Mouse (Mus musculus) naive thymus-derived CD4-positive, alpha-beta T cell, adult 2 months (primary cell): ENCODE measurements around the gene Orc6.

Experiments used
- DNase-seq: peaks from one replicate; pipeline ENCODE4 v3.0.0-alpha.2; 2011; ENCODE audit warnings: low read depth

Orc6 gene

DNA sequence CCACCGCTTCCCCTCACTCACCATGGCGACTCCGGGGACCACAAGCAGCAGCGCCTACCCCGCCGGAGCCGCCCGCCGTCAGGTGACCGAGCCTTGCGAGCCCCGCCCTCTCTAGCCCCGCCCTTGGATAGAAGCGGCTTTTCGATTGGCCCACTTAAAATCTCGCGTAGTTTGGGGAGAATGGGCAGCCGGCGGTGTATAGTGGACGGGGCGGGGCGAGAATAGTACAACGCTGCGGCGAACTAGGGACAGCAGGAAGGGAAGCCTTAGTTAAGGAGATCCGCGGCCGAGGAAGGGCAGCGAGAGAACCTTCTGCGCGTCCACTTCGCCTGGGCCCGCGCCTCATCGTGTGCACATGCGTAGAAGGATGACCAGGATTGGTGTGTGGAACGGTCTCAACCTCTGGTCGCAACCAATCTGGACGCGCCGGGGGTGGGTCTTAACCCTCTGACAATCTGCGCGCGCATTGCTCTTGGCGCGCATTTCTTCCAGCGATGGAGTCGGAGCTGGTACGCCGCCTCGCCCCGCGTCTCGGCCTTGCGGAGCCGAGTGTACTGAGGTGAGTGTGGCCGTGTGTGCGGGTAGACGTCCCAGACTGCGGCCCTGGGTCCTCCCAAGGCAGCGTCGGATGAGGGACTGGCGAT is at the start of gene Orc6, which contains the start of gene Vps35:
Gene Orc6, plus strand, starts transcription at position 199 of the 644 bp plus-strand sequence.
Gene Vps35, minus strand, starts transcription at position 369 of the 644 bp plus-strand sequence.
- DNase-seq = peak; percentile 98

DNA sequence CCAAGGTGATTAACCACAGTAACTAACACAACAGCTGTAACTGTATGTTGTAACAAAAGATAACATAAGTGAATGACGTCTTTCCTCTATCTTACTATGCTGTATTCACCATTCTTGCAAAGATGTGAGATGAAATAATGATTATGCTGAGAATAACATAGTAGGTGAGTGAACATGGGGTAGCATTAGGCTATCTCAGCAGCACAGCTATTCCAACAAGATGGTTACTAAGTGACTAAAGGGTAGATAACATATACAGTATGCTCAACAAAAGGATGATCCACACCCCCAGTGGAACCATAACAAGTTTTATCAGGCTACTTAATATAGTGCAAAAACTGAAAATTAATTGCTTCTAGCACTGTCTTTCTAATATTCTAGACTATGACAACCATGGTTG is 12.6 kb upstream of the Orc6 start:
- no peak for DNase-seq

DNA sequence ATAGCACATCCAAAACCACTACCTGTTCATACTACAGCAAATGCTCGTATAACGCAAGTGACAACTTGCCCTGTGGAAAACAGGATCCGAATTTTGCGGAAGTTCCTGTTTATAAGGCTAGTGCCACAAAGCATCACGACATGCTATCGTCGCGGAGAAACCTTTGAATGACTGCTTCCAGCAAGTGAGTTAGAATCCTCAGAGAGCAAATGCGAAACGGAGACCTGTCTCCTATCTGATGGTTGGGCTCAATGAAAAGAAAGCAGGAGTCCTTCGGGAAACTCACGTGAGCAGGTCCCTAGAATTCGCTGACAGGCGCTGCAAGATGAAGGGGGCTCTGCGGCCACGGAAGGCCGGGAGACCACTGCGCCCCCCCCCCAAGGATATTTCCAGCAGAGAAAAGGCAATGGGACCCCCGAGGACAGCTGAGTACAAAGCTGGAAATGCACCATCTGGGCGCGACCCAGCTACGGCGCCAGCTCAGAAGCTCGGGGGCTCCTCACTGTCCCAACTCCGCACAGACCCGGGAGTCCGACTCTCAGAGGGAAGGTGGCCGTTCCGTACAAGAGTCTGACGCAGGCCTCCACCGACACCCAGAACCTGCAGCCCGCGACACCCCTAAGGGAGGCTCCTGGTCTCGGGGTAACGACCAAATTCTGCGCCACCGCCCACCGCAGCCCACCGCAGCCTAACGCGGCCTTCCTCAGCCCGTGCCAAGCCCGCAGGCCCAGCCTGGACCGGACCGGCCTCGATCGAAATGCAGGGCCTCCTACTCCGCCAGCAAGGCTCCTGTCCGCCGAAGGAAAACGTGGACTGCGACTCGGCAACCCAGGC is 615 bp upstream of the Orc6 start:
- DNase-seq = peak; percentile 46

DNA sequence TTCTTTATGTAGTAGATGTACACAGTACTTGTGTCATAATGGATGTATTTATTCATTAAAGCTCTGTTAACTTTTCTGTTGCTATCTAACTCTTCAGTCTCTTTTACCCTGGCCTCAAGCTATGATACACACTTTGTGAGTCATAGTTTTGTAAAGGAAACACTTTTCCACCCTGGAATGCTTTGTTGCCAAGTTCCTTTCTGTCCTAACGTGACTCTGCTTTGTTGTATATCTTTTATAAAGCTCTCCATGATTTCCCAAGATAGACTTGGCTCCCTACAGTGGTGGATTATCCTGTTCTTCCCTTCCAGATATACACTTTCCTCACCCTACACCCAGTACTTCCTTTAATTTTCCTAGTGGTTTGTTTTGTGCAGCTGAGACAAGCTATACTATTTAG is 2.5 kb downstream of the Orc6 start:
- no peak for DNase-seq

DNA sequence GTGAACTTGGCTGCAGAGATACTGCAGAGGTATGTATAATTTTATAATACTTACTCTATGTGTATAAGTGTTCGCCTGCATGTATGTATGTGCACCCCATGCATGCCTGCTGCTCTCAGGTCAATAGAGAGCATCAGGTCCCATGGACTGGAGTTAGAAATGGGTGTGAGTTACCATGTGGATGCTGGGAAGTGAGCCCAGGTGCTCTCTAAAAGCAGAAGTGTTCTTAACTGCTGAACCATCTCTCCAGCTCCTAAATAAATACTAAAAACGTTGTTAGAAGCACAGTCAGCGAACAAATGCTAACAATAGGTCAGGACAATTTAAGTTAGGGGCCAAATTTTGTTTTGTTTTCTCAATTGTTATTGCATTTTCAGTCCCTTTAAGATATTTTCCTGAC is 3.5 kb downstream of the Orc6 start:
- no peak for DNase-seq

DNA sequence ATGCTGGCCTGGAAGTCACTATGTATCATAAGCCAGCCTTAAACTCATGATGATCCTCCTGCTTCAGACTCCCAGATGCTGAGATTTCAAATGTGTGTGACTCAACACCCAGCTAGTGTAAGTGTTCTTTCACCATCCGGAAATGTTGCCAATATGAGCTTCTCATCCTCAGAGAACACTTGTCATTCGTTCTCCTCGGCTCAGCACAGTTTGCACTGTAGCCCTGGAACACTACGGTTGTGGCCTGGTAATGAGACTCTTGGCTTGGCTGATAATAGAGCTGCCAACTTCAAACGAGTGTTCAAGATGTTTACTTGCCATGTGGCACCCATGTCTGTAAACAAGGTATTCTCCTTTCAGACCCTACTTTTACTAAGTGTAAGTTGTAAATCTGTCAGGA is 4.1 kb downstream of the Orc6 start:
- no peak for DNase-seq

DNA sequence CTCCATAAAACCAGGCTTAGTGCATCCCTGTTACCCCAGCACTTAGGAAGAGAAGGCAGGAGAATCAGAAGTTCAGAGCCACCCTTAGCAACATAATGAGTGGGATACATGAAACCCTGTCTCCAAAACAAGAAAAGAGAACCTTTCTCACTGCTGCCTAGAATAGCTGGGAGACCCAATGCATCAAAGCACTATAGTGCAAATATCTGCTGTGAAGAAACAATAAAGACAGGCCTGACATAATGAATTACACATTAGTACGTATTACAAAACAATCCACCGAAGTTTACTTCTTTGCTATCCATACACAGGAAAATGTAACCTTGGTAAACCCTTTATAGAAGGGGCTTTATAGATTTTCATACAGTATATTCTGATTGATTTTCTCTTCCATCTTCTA is 9.1 kb downstream of the Orc6 start:
- DNase-seq = no peak

DNA sequence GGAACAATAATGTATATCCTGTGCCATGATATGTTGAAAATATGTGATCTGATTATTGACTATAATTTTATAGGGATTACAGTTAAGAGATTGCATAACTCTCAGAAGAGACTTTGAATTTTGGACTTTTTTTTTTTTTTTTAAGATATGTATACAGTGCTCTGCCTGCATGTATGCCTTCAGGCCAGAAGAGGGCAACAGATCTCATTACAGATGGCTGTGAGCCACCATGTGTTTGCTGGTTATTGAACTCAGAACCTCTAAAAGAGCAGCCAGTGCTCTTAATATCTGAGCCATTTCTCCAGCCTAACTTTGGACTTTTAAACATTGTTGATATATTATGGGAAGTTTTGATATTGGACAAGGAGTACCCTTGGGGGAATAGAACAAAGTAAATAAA is 12.3 kb downstream of the Orc6 start:
- DNase-seq = peak; percentile 30

DNA sequence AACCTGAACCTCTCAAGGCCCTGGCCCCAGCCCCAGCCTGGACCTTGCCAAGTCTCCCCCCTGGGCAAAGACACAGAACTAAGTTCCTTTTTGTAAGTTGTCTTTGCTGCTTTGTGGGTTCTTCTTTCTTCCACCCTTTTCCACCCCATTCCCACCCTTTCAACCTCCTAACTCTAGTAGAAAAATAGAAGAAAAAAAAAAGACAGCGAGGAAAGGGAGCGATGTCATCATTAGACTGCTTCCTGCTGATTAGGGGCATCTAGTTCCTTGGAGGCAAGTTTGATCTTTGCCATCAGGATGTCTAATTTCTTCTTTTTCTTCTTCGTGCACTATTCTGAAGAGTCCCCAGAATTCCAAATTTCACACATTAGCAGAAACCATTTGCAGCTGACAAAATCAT is 13.6 kb downstream of the Orc6 start:
- DNase-seq = no peak

DNA sequence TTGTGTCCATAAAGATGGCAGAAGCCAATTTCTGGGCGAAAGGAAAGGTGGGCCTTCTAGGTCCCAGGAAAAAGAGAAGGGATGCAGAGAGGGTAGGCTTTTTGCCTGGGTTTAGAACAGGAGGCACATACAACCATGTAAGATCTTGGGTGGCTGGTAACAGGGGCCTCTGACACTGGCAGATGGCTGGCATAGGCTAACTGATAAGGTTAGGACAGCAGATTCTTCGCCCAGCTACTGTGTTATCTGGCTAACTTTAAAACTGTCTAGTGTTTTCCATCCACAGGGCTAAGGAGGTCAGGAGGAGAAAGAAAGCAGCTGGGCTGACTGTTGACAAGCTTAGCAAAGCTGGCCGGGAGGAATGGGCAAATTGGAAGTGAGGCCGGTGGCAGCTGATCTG is 19.1 kb downstream of the Orc6 start:
- DNase-seq = no peak

DNA sequence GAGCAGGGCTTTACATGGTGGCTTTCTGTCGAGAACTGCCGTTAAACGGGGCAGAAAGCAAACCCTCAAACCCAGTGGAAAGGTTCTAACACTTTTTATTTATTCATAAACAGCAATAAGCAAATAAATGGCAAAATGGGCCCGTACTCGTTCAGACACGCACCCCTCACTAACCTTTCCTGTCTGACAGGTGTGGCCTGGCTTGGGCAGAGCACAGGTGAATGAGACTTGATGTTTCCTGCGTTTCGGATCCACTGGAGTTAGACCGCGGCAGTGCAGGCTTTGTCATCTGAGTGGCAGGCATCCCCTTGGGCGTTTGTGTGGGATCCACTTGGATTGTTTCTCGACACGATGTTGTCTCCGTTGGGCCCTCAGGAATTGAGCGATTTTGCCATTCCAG is 22.5 kb downstream of the Orc6 start:
- DNase-seq = no peak

DNA sequence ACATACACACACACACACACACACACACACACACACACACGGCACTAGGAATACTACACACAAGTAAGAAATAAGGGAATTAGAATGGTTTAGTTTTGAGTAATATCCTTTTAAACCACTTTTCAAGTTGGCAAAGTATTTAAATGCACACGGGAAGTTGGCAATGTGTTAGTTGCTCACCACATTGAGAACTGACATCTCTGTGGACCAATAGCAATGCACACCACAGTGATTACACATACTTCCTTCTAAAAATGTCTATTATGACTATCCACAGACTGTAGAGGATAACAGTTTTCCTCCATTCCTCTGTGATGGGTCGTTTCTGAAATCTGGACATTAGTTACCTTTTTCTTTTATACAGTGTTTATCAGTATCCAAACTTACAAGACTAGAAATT is 23.7 kb downstream of the Orc6 start:
- DNase-seq = no peak

DNA sequence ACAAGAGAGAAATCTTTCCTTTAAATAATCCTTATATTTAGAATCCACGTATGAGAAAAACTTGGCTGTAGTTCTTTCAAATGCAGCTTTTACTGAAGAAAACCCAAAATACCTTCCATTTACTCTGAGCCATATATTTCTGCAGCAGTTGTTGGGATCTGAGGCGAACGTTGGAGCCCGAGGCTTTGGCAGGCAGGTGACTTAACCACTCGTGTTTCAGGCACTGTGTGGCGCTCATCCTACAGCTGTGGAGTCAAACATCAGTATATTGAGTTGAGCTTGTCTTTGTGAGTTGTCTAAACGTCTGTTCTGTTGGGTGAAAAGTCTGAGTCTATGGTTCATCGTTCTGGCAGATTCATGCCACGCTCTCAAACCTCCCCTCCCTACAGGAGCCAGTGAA is 27.6 kb downstream of the Orc6 start:
- DNase-seq = no peak

DNA sequence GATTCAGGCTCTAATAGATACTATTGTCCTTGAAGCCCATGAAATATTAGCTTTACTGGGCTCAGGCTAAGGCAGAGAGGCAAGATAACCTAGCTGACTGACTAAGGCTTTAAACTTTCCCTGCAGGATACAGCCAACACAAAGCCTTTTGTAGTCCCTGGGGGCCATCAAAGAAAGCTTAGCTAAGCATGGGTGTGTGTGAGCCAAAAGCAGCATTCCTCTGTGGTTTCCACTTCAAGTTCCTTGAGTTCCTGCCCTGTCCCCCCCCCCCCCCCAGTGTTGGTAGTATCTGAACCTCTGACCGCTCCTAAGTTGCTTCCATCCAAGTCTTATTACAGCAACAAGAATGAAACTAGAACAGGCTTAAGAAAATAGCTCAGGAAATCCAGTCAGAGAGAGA is 30.1 kb downstream of the Orc6 start:
- DNase-seq = no peak

DNA sequence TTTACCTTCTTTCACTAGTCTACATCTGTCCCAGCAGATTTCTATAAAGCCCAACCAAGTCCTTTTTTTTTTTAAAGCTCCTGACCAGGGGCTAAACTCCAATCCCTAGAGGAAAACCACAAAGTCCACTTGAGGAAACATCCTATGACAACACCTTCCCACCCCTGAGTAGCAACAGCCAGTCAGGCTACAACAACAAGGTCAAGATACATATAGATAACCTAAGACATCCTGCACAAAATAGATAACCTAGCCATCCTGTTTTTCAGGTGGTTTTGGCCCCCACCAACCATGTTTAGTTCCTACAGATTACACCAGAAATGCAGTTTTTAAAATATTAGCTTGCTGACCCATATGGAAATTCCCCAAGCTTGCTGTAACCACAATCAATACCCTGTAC is 35.7 kb downstream of the Orc6 start:
- DNase-seq = no peak

DNA sequence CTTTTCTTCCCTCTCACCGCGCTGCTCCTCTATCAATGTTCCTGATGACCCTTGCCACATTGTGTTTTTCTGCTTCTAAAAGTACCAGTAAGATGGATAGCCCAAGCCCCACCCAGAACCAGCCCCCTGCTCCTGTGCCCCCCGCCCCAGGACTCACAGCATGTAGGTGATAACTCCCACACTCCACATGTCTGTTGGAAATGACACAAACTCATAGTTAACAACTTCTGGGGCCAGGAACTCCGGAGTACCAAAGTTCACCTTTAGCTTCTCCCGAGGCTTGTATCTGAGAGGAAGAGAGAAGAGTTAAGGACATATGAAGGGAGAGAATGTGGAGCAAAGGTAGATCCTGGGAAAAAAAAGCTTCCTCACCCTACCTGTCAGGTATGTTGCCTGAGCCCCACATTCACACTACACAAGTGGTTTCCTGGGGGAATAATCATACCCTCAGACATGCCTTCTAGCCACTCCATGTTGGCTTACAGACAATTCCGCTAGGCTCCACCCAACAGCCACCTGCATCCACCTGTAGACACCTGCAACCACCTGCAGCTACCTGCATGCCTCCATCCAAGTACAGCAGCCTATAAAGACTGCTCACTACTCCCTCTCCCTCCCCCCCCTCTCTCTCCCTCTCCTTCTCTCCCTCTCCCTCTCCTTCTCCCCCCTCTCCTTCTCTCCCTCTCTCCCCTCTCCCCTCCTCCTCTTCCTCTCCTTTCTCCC is 36.9 kb downstream of the Orc6 start:
- DNase-seq = no peak

DNA sequence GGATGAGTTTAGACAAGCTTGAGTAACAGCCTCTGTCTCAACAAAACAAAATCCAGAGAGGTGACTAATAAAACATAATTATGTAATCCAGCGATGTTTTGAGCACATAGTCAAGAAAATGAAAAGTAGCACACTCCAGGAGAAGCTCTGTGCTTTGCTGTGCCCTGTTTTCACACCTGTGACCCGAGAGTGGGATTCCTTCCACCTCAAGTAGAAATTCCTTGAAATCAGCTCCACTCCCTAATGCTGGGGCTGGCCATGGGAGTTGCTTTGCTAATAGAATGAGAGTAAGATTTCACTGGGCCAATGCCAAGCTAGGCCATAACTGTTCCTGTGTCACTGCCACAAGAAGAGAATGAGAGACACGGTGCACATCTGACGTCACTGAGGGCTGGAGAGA is 38.2 kb downstream of the Orc6 start:
- no peak for DNase-seq

DNA sequence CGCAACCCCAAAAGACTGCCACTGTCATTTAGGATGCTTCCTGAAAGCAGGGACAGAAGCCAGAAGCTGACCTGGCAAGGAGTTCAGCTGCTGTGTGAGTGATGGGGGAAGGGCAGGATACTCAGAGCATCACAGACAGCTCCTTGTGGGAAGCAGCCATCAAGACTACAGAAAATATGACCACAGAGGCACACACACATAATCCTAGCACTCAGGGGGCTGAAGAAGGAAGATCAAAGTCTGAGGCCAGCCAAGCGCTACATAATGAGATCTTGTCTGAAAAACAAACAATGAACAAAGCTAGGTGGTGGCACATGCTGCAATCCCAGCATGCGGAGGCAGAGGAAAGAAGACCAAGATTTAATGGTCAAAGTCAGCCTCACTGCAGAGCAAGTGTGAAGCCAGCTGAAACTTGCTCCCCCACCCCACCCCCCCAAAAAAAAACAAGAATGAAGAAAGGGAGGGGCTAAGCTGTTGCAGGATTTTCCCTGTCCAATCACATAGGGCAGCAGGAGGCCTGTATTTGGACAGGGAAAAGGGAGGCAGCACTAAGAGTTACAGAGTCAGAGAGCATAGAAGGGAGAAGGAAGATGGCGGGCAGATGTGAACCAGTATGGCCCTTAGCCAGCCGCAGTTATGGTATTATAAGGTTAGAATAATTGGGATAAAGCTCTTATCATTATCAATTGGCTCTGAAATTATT is 40.6 kb downstream of the Orc6 start:
- DNase-seq = no peak

DNA sequence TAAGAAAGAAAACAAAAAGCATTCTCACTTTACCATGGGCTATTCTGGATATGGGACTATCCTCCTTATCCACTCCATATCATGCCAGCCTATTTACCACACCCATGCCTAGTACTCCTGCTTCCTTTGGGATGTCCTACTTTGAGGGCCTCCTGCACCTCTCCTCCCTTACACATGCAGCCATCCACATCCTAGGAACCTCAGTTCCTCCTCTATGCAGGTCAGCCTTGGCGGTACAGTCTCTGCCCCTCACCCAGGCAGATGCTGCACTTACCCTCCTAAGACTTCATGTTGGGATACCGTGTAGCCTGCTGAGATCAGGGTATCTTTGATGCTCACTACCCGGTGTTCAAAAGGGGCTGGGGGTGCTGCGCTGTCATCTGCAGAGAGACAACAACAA is 53.9 kb downstream of the Orc6 start:
- DNase-seq = no peak
